8 mouse cellular contexts compared by ENCODE assay signal in genomic region chr11:98741622-98742396, GRCm38 (mm10). TPM values are rescaled to one million over a fixed set of nuclear protein-coding genes. Genes with fewer than 3 reads are reported as not detected.
DNase-seq lines count a peak whose midpoint lies in the region; ATAC-seq lines count a peak whose summit lies in the region.

No protein-coding gene starts in this region.

- peak overlapping the region; percentile 89 for H3K4me3 ChIP-seq in heart, embryonic 11.5 days (ENCODE audit: low read depth, low read length)
- H3K4me3 ChIP-seq in liver, embryonic 16.5 days (ENCODE audit: low read depth, low read length), result peak overlapping the region; percentile 85
- peak overlapping the region; percentile 89 for H3K4me3 ChIP-seq in neural tube, embryonic 11.5 days (ENCODE audit: low read depth, low read length)

- H3K27ac ChIP-seq in heart, embryonic 11.5 days (ENCODE audit: low read depth, low read length), result peak overlapping the region; percentile 93
- peak overlapping the region; percentile 84 for H3K27ac ChIP-seq in liver, embryonic 16.5 days (ENCODE audit: low read length)
- H3K27ac ChIP-seq in neural tube, embryonic 11.5 days (ENCODE audit: low read depth, low read length), result peak overlapping the region; percentile 89

- under 1% methylated on average over 61 of the region's 86 CpGs for WGBS in heart, embryonic 11.5 days (ENCODE audit: insufficient replicate concordance)
- WGBS in liver, embryonic 16.5 days (ENCODE audit: insufficient replicate concordance), result under 1% methylated on average over 65 of the region's 86 CpGs
- under 1% methylated on average over 54 of the region's 86 CpGs for WGBS in neural tube, embryonic 11.5 days

- H3K36me3 ChIP-seq in heart, embryonic 11.5 days (ENCODE audit: control insufficient read depth, insufficient read depth, low read length), result no peaks in the 10 kb centered on the region
- H3K36me3 ChIP-seq in liver, embryonic 16.5 days (ENCODE audit: control insufficient read depth, insufficient read depth), result no peaks in the 10 kb centered on the region
- no peaks in the 10 kb centered on the region for H3K36me3 ChIP-seq in neural tube, embryonic 11.5 days (ENCODE audit: control insufficient read depth, insufficient read depth, low read length)

- H3K27me3 ChIP-seq in heart, embryonic 11.5 days (ENCODE audit: control insufficient read depth, insufficient read depth, low read length), result no peaks in the 10 kb centered on the region
- H3K27me3 ChIP-seq in liver, embryonic 16.5 days (ENCODE audit: control insufficient read depth, insufficient read depth, low read depth, low read length), result no peaks in the 10 kb centered on the region
- no peaks in the 10 kb centered on the region for H3K27me3 ChIP-seq in neural tube, embryonic 11.5 days (ENCODE audit: control insufficient read depth, insufficient read depth, low read length)

- peak overlapping the region; percentile 81 for H3K4me2 ChIP-seq in heart, embryonic 11.5 days
- H3K4me2 ChIP-seq in liver, embryonic 16.5 days (ENCODE audit: low read depth, low read length), result peak overlapping the region; percentile 93
- peak overlapping the region; percentile 74 for H3K4me2 ChIP-seq in neural tube, embryonic 11.5 days (ENCODE audit: low read depth)

- ATAC-seq in heart, embryonic 11.5 days (replicated peaks; ENCODE audit: insufficient number of reproducible peaks, low FRiP score, low TSS enrichment), result peak; percentile 78
- ATAC-seq in liver, embryonic 16.5 days (ENCODE audit: low read depth), result peak; percentile 79
- ATAC-seq in neural tube, embryonic 11.5 days (ENCODE audit: insufficient read depth, low FRiP score, low TSS enrichment), result peak; percentile 64

- peaks cover 59% of the 10 kb centered on the region for H3K4me1 ChIP-seq in heart, embryonic 11.5 days (ENCODE audit: control insufficient read depth, insufficient read depth, low read length)
- H3K4me1 ChIP-seq in liver, embryonic 16.5 days (ENCODE audit: control insufficient read depth, low read depth, low read length), result peaks cover 75% of the 10 kb centered on the region
- H3K4me1 ChIP-seq in neural tube, embryonic 11.5 days (ENCODE audit: control insufficient read depth, insufficient read depth, low read length), result peaks cover 51% of the 10 kb centered on the region

- peak overlapping the region; percentile 98 for H3K9ac ChIP-seq in heart, embryonic 11.5 days (ENCODE audit: low read depth, low read length)
- H3K9ac ChIP-seq in liver, embryonic 16.5 days (ENCODE audit: low read depth, low read length), result peak overlapping the region; percentile 84
- peak overlapping the region; percentile 92 for H3K9ac ChIP-seq in neural tube, embryonic 11.5 days (ENCODE audit: low read length)

- peak; percentile 80 to 83 for DNase-seq in B cell, adult 2 months
- peak; percentile 66 for DNase-seq in adipocyte (ENCODE audit: low spot score)
- peak; percentile 91 for DNase-seq in embryo, embryonic 9.5 days (ENCODE audit: extremely low spot score)
- DNase-seq in kidney, adult 9 months, result peak; percentile 80
- DNase-seq in neural tube, embryonic 11.5 days (ENCODE audit: low spot score), result peak; percentile 89
- peak; percentile 60 to 77 for DNase-seq in thymus, postnatal 10 days (ENCODE audit: low spot score in 2 of 2)

- no peaks in the 10 kb centered on the region for H3K9me3 ChIP-seq in heart, embryonic 11.5 days (replicated peaks; ENCODE audit: control insufficient read depth, low read length)
- no peaks in the 10 kb centered on the region for H3K9me3 ChIP-seq in liver, embryonic 16.5 days (replicated peaks; ENCODE audit: control insufficient read depth, low read length)
- no peaks in the 10 kb centered on the region for H3K9me3 ChIP-seq in neural tube, embryonic 11.5 days (ENCODE audit: control insufficient read depth, low read length)

RNA-seq across cellular contexts. Expression of gene Thra, which starts 1.4 kb away (rescaled TPM):
- polyA plus RNA-seq in heart, embryonic 11.5 days (2014; fragmentation: Nextera tagmentation; extraction: Ambion mirVana), result 32.2 and 35.7 TPM in 2 replicates
- polyA plus RNA-seq in liver, embryonic 16.5 days (2015; fragmentation: Nextera tagmentation; extraction: Ambion mirVana), result 6.5 and 7.7 TPM in 2 replicates
- polyA plus RNA-seq in neural tube, embryonic 11.5 days (2014; fragmentation: Nextera tagmentation; extraction: Ambion mirVana), result 32.0 and 34.7 TPM in 2 replicates

RNA-seq across cellular contexts. Expression of gene Med24, which starts 12.6 kb away (rescaled TPM):
- polyA plus RNA-seq in heart, embryonic 11.5 days (2014; fragmentation: Nextera tagmentation; extraction: Ambion mirVana), result 31.6 and 42.1 TPM in 2 replicates
- 22.8 and 23.8 TPM in 2 replicates for polyA plus RNA-seq in liver, embryonic 16.5 days (2015; fragmentation: Nextera tagmentation; extraction: Ambion mirVana)
- 67.6 and 74.5 TPM in 2 replicates for polyA plus RNA-seq in neural tube, embryonic 11.5 days (2014; fragmentation: Nextera tagmentation; extraction: Ambion mirVana)

RNA-seq across cellular contexts. Expression of gene Nr1d1, which starts 33.3 kb away (rescaled TPM):
- 5.6 and 6.4 TPM in 2 replicates for polyA plus RNA-seq in heart, embryonic 11.5 days (2014; fragmentation: Nextera tagmentation; extraction: Ambion mirVana)
- 0.65 and 0.66 TPM in 2 replicates for polyA plus RNA-seq in liver, embryonic 16.5 days (2015; fragmentation: Nextera tagmentation; extraction: Ambion mirVana)
- 1.5 and 1.9 TPM in 2 replicates for polyA plus RNA-seq in neural tube, embryonic 11.5 days (2014; fragmentation: Nextera tagmentation; extraction: Ambion mirVana)

RNA-seq across cellular contexts. Expression of gene Csf3, which starts 40.7 kb away (rescaled TPM):
- polyA plus RNA-seq in heart, embryonic 11.5 days (2014; fragmentation: Nextera tagmentation; extraction: Ambion mirVana), result not detected in 2 replicates
- not detected in 2 replicates for polyA plus RNA-seq in liver, embryonic 16.5 days (2015; fragmentation: Nextera tagmentation; extraction: Ambion mirVana)
- not detected in 2 replicates for polyA plus RNA-seq in neural tube, embryonic 11.5 days (2014; fragmentation: Nextera tagmentation; extraction: Ambion mirVana)

RNA-seq across cellular contexts. Expression of gene Msl1, which starts 53.5 kb away (rescaled TPM):
- polyA plus RNA-seq in heart, embryonic 11.5 days (2014; fragmentation: Nextera tagmentation; extraction: Ambion mirVana), result 15.9 and 17.1 TPM in 2 replicates
- 4.9 and 5.3 TPM in 2 replicates for polyA plus RNA-seq in liver, embryonic 16.5 days (2015; fragmentation: Nextera tagmentation; extraction: Ambion mirVana)
- polyA plus RNA-seq in neural tube, embryonic 11.5 days (2014; fragmentation: Nextera tagmentation; extraction: Ambion mirVana), result 24.1 and 24.2 TPM in 2 replicates

Comparison
In these comparisons a context has a peak if more than half of its experiments do, and no peak if none do; other contexts are left out.
1. Peak in every context shown above with its lines: DNase-seq, ATAC-seq, H3K4me3 ChIP-seq and H3K27ac ChIP-seq.